Mouse (Mus musculus): ENCODE results near the gene Slc9a9. TPM values are rescaled to one million over a fixed set of nuclear protein-coding genes. Genes with fewer than 3 reads are reported as not detected.

Gene Slc9a9
- polyA plus RNA-seq, 1 experiment from 2014 or later = 4.4 TPM

GRCm38 (mm10) chr9:95060702-95061101 lies 391.0 kb downstream of the Slc9a9 start:
- Histone ChIP-seq H3K9me3 (ENCODE audit: control insufficient read depth, low read length) (no peaks in the 10 kb centered on the region), H3K9ac (ENCODE audit: low read depth, low read length) (no peak overlapping the region), H3K4me3 (ENCODE audit: low read length) (no peak overlapping the region), H3K27me3 (ENCODE audit: control insufficient read depth, insufficient read depth, low read length) (no peaks in the 10 kb centered on the region), H3K4me2 (replicated peaks; ENCODE audit: low read depth, low read length) (no peak overlapping the region), H3K4me1 (ENCODE audit: control insufficient read depth, insufficient read depth, low read length) (no peaks in the 10 kb centered on the region), H3K27ac (ENCODE audit: low read depth, low read length) (no peak overlapping the region), H3K36me3 (ENCODE audit: control insufficient read depth, insufficient read depth, low read length) (no peaks in the 10 kb centered on the region)
- 87% methylated on average over 4 of the region's 4 CpGs for whole genome bisulfite sequencing
- ATAC-seq (ENCODE audit: low FRiP score, low TSS enrichment) = no peak

DNA sequence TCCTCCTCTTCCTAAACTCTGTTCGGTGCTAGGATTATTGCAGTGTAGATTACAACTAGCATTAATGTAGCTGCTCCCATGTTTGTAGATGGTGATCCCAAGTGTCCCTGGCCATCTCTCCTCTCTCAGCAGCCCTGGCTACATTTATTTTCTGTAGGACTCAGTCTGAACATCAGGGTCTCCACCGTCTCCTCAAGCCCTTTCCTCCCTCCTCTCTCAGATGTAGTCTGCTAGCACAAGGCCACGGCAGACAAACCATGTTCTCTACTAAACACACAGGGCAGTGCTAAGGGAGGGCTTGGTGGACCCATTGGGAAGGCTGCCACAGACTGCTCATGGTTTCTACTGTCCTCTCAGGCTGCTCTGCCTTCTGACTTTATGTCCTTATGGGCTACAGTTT lies 397.3 kb downstream of the Slc9a9 start:
- H3K36me3 ChIP-seq (ENCODE audit: control insufficient read depth, insufficient read depth, low read length) = no peaks in the 10 kb centered on the region

GRCm38 (mm10) chr9:95068466-95068865 lies 398.8 kb downstream of the Slc9a9 start:
- Histone ChIP-seq H3K4me1 (ENCODE audit: control insufficient read depth, insufficient read depth, low read length) (peaks cover 16% of the 10 kb centered on the region; the same call in 1 of the 2 replicates), H3K9ac (ENCODE audit: low read depth, low read length) (no peak overlapping the region), H3K9me3 (ENCODE audit: control insufficient read depth, low read length) (0 out of 2 replicates have a peak, but pooled peaks cover 5% of the 10 kb centered on the region), H3K4me2 (replicated peaks; ENCODE audit: low read depth, low read length) (no peak overlapping the region), H3K36me3 (ENCODE audit: control insufficient read depth, insufficient read depth, low read length) (no peaks in the 10 kb centered on the region), H3K27ac (ENCODE audit: low read depth, low read length) (no peak overlapping the region), H3K27me3 (ENCODE audit: control insufficient read depth, insufficient read depth, low read length) (no peaks in the 10 kb centered on the region), H3K4me3 (ENCODE audit: low read length) (no peak overlapping the region)
- 95% methylated on average over 2 of the region's 2 CpGs for WGBS
- ATAC-seq (ENCODE audit: low FRiP score, low TSS enrichment) = no peak

More for the DNA sequence above, 397.3 kb downstream of the Slc9a9 start:
- ATAC-seq (ENCODE audit: low FRiP score, low TSS enrichment) = no peak
- Histone ChIP-seq H3K9me3 (ENCODE audit: control insufficient read depth, low read length) (0 out of 2 replicates have a peak, but pooled peaks cover 5% of the 10 kb centered on the region), H3K4me1 (ENCODE audit: control insufficient read depth, insufficient read depth, low read length) (0 out of 2 replicates have a peak, but pooled peaks cover 11% of the 10 kb centered on the region), H3K27ac (ENCODE audit: low read depth, low read length) (no peak overlapping the region), H3K4me2 (replicated peaks; ENCODE audit: low read depth, low read length) (no peak overlapping the region), H3K4me3 (ENCODE audit: low read length) (no peak overlapping the region), H3K27me3 (ENCODE audit: control insufficient read depth, insufficient read depth, low read length) (no peaks in the 10 kb centered on the region), H3K9ac (ENCODE audit: low read depth, low read length) (no peak overlapping the region)
- WGBS = 62% methylated on average over 2 of the region's 3 CpGs

DNA sequence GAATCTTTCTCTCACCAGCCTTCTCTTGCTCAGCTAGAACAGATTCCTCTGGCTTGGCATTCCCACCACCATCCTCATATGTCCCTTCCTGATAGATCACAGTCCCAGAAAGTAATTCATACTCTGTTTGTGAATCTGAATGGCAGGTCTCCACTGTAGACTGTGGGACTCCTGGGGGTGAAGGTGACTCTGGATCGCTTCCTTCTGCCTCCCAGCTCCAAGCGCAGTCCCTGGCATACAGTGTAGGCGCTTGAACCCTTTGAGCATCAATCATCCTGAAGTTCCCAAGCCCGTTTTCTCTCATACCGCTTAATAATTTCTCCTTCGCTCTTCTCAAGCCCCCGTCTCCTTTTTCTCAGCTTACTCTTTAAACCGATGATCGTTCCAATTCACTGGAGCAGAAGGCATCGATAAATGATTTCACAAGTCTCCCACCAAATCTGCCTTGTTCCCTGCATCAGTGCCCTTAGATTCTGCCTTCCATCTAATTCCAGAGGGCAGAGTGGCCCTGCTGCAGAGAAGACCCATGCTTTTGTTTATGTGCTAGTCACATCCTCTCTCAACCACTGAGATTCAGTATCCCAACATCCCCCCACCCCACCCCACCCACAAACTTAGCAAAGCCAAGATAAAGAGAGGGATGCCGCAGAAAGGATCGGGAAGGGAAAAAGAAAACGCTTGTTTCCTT lies 401.3 kb downstream of the Slc9a9 start:
- H3K4me1 ChIP-seq (ENCODE audit: control insufficient read depth, insufficient read depth, low read length) = peaks cover 20% of the 10 kb centered on the region; the same call in 1 of the 2 replicates
- H3K27me3 ChIP-seq (ENCODE audit: control insufficient read depth, insufficient read depth, low read length) = no peaks in the 10 kb centered on the region
- H3K27ac ChIP-seq (ENCODE audit: low read depth, low read length) = no peak overlapping the region
- H3K4me2 ChIP-seq (replicated peaks; ENCODE audit: low read depth, low read length) = no peak overlapping the region; the same call in 1 of the 2 replicates
- H3K9me3 ChIP-seq (ENCODE audit: control insufficient read depth, low read length) = 0 out of 2 replicates have a peak, but pooled peaks cover 5% of the 10 kb centered on the region
- ATAC-seq (ENCODE audit: low FRiP score, low TSS enrichment) = peak; percentile 51; the same call in 1 of the 2 replicates
- H3K36me3 ChIP-seq (ENCODE audit: control insufficient read depth, insufficient read depth, low read length) = no peaks in the 10 kb centered on the region
- H3K4me3 ChIP-seq (ENCODE audit: low read length) = no peak overlapping the region
- H3K9ac ChIP-seq (ENCODE audit: low read depth, low read length) = no peak overlapping the region
- 37% methylated on average over 13 of the region's 13 CpGs for WGBS

GRCm38 (mm10) chr9:95072450-95072955 lies 402.8 kb downstream of the Slc9a9 start:
- H3K36me3 ChIP-seq (ENCODE audit: control insufficient read depth, insufficient read depth, low read length) = no peaks in the 10 kb centered on the region
- H3K9me3 ChIP-seq (ENCODE audit: control insufficient read depth, low read length) = 0 out of 2 replicates have a peak, but pooled peaks cover 5% of the 10 kb centered on the region
- ATAC-seq (ENCODE audit: low FRiP score, low TSS enrichment) = no peak
- peaks cover 22% of the 10 kb centered on the region; the same call in 1 of the 2 replicates for H3K4me1 ChIP-seq (ENCODE audit: control insufficient read depth, insufficient read depth, low read length)
- no peak overlapping the region for H3K4me2 ChIP-seq (replicated peaks; ENCODE audit: low read depth, low read length)
- no peak overlapping the region for H3K9ac ChIP-seq (ENCODE audit: low read depth, low read length)
- 62% methylated on average over 14 of the region's 14 CpGs for WGBS
- peak overlapping the region; percentile 78 for H3K27ac ChIP-seq (ENCODE audit: low read depth, low read length)
- H3K4me3 ChIP-seq (ENCODE audit: low read length) = no peak overlapping the region
- H3K27me3 ChIP-seq (ENCODE audit: control insufficient read depth, insufficient read depth, low read length) = no peaks in the 10 kb centered on the region

DNA sequence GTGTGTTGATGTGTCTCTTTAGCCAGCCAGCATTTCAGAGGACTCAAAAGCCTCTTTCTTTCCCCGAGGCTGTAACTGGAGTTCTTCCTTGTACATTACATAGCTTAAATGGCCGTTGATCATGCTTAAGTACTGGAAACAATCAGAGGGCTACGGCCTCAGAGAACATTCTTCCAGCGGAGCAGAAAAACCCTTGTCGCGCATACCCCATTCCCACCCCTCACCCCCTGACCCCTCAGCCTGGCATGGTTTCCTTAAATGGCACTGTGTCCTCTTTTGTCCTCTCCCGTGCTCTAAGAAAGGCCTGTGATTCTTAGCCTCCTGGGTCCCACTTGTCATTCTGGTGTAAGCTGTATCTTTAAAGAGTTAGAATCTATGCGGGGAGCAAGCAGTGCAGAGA lies 404.0 kb downstream of the Slc9a9 start:
- WGBS = 29% methylated on average over 8 of the region's 8 CpGs

DNA sequence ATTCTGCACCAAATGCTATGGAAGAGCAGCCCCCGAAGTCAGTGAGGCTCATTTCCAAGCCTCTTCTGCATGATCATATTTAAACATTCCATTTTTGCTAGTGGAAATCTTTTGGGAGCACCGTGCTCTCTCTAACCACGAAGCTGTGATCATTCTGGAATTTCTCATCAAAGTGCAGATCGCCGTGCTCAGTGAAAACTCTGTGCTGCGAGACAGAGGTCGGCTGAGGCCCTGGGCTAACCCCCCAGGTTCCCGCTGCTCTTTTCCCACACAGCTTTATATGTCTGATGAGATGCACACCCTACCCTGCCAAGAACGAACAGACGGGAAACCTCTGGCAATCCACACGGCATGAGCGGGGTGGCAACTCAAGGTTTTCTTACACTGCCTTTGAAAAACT lies 406.1 kb downstream of the Slc9a9 start:
- Histone ChIP-seq H3K4me2 (replicated peaks; ENCODE audit: low read depth, low read length) (no peak overlapping the region), H3K9me3 (ENCODE audit: control insufficient read depth, low read length) (no peaks in the 10 kb centered on the region), H3K27ac (ENCODE audit: low read depth, low read length) (no peak overlapping the region), H3K4me3 (ENCODE audit: low read length) (no peak overlapping the region), H3K4me1 (ENCODE audit: control insufficient read depth, insufficient read depth, low read length) (peaks cover 25% of the 10 kb centered on the region; the same call in 1 of the 2 replicates), H3K27me3 (ENCODE audit: control insufficient read depth, insufficient read depth, low read length) (no peaks in the 10 kb centered on the region), H3K9ac (ENCODE audit: low read depth, low read length) (no peak overlapping the region), H3K36me3 (ENCODE audit: control insufficient read depth, insufficient read depth, low read length) (no peaks in the 10 kb centered on the region)
- WGBS = 68% methylated on average over 12 of the region's 12 CpGs
- ATAC-seq (ENCODE audit: low FRiP score, low TSS enrichment) = no peak

More for the DNA sequence above, 404.0 kb downstream of the Slc9a9 start:
- H3K27ac ChIP-seq (ENCODE audit: low read depth, low read length) = peak overlapping the region; percentile 11; the same call in 1 of the 2 replicates
- no peak overlapping the region for H3K4me2 ChIP-seq (replicated peaks; ENCODE audit: low read depth, low read length)
- no peaks in the 10 kb centered on the region for H3K36me3 ChIP-seq (ENCODE audit: control insufficient read depth, insufficient read depth, low read length)
- peaks cover 28% of the 10 kb centered on the region; the same call in 1 of the 2 replicates for H3K4me1 ChIP-seq (ENCODE audit: control insufficient read depth, insufficient read depth, low read length)
- H3K9me3 ChIP-seq (ENCODE audit: control insufficient read depth, low read length) = 0 out of 2 replicates have a peak, but pooled peaks cover 1% of the 10 kb centered on the region
- no peaks in the 10 kb centered on the region for H3K27me3 ChIP-seq (ENCODE audit: control insufficient read depth, insufficient read depth, low read length)
- no peak overlapping the region for H3K9ac ChIP-seq (ENCODE audit: low read depth, low read length)
- H3K4me3 ChIP-seq (ENCODE audit: low read length) = no peak overlapping the region
- no peak for ATAC-seq (ENCODE audit: low FRiP score, low TSS enrichment)

- Histone ChIP-seq H3K9ac (ENCODE audit: low read depth, low read length) (no peak overlapping the region), H3K4me1 (ENCODE audit: control insufficient read depth, insufficient read depth, low read length) (peaks cover 17% of the 10 kb centered on the region; the same call in 1 of the 2 replicates), H3K36me3 (ENCODE audit: control insufficient read depth, insufficient read depth, low read length) (no peaks in the 10 kb centered on the region), H3K9me3 (ENCODE audit: control insufficient read depth, low read length) (no peaks in the 10 kb centered on the region), H3K4me2 (replicated peaks; ENCODE audit: low read depth, low read length) (no peak overlapping the region), H3K27ac (ENCODE audit: low read depth, low read length) (no peak overlapping the region), H3K4me3 (ENCODE audit: low read length) (no peak overlapping the region), H3K27me3 (ENCODE audit: control insufficient read depth, insufficient read depth, low read length) (no peaks in the 10 kb centered on the region)
- no peak for ATAC-seq (ENCODE audit: low FRiP score, low TSS enrichment)
- WGBS = 69% methylated on average over 5 of the region's 5 CpGs
These were observed 408.2 kb downstream of the Slc9a9 start for GRCm38 (mm10) chr9:95077938-95078337.

DNA sequence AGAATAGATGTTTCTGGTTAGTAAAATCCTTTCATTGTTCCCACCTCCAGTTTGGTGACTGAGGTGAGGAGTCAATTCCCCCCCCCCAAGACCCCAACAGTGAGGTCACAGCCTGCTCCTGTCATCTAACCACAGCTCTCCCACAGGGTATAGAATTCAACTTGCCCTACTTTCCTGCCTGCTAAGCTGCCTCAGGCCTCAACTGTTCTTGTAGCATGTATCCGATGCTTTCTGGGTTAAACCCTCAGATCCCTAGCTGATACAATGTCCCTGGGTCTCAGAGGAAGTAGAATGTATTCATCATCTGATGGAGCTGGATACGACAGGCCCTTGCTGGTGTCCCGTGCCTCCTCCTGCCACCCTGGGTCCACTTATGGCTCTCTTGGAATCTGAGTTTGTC lies 408.9 kb downstream of the Slc9a9 start:
- H3K9me3 ChIP-seq (ENCODE audit: control insufficient read depth, low read length) = no peaks in the 10 kb centered on the region
- no peak overlapping the region for H3K4me2 ChIP-seq (replicated peaks; ENCODE audit: low read depth, low read length)
- no peak overlapping the region for H3K9ac ChIP-seq (ENCODE audit: low read depth, low read length)
- peaks cover 10% of the 10 kb centered on the region; the same call in 1 of the 2 replicates for H3K4me1 ChIP-seq (ENCODE audit: control insufficient read depth, insufficient read depth, low read length)
- H3K4me3 ChIP-seq (ENCODE audit: low read length) = no peak overlapping the region
- no peaks in the 10 kb centered on the region for H3K27me3 ChIP-seq (ENCODE audit: control insufficient read depth, insufficient read depth, low read length)
- H3K27ac ChIP-seq (ENCODE audit: low read depth, low read length) = no peak overlapping the region
- 68% methylated on average over 3 of the region's 3 CpGs for WGBS
- no peaks in the 10 kb centered on the region for H3K36me3 ChIP-seq (ENCODE audit: control insufficient read depth, insufficient read depth, low read length)
- ATAC-seq (ENCODE audit: low FRiP score, low TSS enrichment) = no peak

Measured in kidney, embryonic 14.5 days (tissue).